Mouse (Mus musculus): ENCODE measurements around the gene Cdc42se1. TPM values are rescaled to one million over a fixed set of nuclear protein-coding genes. Genes with fewer than 3 reads are reported as not detected.

The Cdc42se1 gene
- polyA plus RNA-seq, 1 experiment = 6.8 TPM

DNA sequence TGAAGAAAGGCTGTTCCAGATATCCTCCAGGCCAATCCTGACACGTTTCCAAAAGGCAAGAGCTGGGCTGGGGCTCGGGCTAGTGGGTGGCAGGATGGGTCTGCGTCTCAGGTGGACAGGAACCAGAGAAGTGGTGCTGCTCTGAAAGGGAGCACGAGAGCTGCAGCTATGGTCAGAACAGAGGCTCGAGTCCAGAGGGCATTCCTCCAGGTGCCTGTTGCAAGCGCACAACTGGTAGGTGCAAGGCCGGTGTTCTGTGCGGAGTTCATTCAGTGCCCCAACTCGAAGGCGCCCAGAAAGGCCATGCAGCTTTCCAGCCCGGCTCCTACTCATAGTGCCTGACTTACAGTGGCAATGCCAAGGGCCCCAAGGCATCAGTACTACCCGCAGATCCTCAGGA is 11.4 kb downstream of the Cdc42se1 start:
- no peak overlapping the region for H3K4me3 ChIP-seq (replicated peaks)
- TF ChIP-seq TAL1 (IDR thresholded peaks at IDR 0.05; ENCODE audit: low read length) (no peak), GATA1 (IDR thresholded peaks at IDR 0.05; ENCODE audit: low read length) (no peak)
- H3K27me3 ChIP-seq (ENCODE audit: control insufficient read depth) = peaks cover 3% of the 10 kb centered on the region
- peaks cover 3% of the 10 kb centered on the region for H3K4me1 ChIP-seq (ENCODE audit: control insufficient read depth)
- peaks cover 35% of the 10 kb centered on the region for H3K36me3 ChIP-seq (ENCODE audit: control insufficient read depth)
- no peaks in the 10 kb centered on the region for H3K9me3 ChIP-seq (ENCODE audit: control insufficient read depth, low read length)

DNA sequence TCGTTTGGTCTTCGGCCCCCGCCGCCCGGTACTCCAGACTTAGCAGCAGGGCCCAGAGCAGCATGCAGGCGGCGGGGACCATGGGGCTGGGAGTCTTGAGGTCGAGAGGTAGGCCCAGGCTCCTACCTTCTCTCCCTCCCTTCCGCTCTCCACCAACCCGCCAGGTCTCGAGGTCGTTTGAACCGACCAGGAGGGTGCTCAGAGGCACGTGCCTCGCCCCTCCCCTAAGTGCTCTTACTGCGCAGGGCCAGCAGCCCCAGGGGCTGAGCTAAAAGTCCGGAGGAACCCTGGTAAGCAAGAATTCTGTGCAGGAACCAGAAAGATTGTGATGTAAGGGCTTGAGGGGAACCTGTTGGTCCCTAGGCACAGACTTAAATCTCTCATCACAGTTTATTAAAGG is 12.4 kb downstream of the Cdc42se1 start:
- Histone ChIP-seq H3K36me3 (ENCODE audit: control insufficient read depth) (peaks cover 26% of the 10 kb centered on the region), H3K4me1 (ENCODE audit: control insufficient read depth) (peaks cover 3% of the 10 kb centered on the region), H3K27me3 (ENCODE audit: control insufficient read depth) (peaks cover 3% of the 10 kb centered on the region), H3K9me3 (ENCODE audit: control insufficient read depth, low read length) (no peaks in the 10 kb centered on the region), H3K4me3 (replicated peaks) (no peak overlapping the region)
- no peak for TF ChIP-seq GATA1 (IDR thresholded peaks at IDR 0.05; ENCODE audit: low read length)
- TF ChIP-seq TAL1 (IDR thresholded peaks at IDR 0.05; ENCODE audit: low read length) = no peak

DNA sequence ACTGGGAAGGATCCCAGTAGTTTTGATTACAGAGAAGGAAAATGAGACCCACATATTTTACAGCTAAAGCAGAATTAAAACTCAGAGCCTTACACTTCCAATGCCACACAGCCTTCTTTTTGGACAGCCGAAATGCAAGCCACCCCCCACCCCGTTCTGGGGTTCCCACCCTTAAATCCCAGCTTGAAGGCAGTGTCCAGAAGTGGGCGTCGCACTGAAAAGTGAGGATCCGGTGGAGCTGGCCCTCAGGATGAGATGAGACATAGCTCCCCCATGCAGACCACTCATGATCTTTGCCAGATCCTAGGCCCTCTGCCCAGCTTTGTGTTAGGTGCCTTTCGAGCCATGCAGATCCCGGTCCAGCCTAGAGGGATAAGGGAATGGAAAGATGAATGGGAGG is 13.0 kb downstream of the Cdc42se1 start, which contains the start of gene Gm128:
TSS of gene Gm128 (minus strand) at position 101 of the 400 bp plus-strand sequence.
- no peaks in the 10 kb centered on the region for H3K9me3 ChIP-seq (ENCODE audit: control insufficient read depth, low read length)
- peaks cover 3% of the 10 kb centered on the region for H3K27me3 ChIP-seq (ENCODE audit: control insufficient read depth)
- peaks cover 5% of the 10 kb centered on the region for H3K4me1 ChIP-seq (ENCODE audit: control insufficient read depth)
- H3K36me3 ChIP-seq (ENCODE audit: control insufficient read depth) = peaks cover 20% of the 10 kb centered on the region
- H3K4me3 ChIP-seq (replicated peaks) = no peak within 1 kb of the TSS
- no peak for TF ChIP-seq TAL1 (IDR thresholded peaks at IDR 0.05; ENCODE audit: low read length)
- no peak for TF ChIP-seq GATA1 (IDR thresholded peaks at IDR 0.05; ENCODE audit: low read length)

DNA sequence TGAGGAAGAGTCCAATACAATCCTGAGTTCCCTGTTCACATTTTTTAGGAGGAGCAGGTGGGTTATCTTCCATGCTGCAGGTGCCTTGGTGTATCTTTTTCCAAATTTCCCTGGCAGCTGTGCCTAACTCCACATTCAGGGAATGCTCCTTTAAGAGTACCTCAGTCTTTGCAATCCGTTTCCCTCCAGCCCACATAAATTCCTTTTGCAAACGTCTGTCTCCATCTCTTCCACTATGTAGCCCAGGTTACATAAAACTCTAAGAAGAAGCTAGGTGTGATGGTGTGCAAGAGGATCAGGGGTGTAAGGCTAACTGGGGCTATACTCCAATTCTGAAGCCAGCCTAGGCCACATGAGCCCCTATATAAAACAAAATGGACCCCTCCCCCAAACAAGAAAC is 14.6 kb downstream of the Cdc42se1 start:
- Histone ChIP-seq H3K4me1 (ENCODE audit: control insufficient read depth) (peaks cover 15% of the 10 kb centered on the region), H3K36me3 (ENCODE audit: control insufficient read depth) (peaks cover 5% of the 10 kb centered on the region)

DNA sequence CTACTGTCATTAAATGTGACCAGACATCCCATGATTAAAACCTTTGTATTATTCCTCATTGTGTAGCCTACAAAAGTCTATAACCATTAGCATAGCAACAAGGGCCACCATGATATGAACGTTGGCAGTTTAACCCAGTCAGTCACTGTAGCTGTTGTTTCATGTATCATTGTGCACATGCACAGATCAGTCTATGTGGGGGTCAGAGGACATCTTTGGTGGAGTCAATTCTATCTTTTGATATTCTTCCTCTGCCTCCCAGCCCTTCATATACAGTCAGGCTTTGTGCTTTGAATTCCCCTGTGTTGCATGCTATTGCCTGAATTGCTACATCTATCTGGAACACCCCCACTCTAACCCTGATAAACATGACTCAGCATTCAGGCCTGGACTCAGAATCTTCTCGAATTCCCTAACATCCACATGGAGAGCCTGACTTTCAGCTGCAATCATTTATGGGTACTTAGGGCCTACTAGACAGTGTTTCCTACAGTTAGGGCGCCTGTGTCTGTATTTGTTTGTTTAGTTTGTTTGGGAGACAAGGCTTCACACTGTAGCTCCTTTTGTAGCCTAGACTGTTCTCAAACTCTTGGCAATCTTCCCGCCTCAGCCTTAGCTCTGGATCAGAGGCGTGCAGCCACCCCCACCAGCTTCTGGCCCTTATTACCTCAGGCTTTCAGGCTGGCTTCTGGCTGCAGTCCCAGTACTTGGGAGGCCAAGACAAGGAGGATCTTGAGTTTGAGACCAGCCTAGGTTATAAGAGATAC is 18.1 kb downstream of the Cdc42se1 start:
- Histone ChIP-seq H3K9me3 (ENCODE audit: control insufficient read depth, low read length) (no peaks in the 10 kb centered on the region), H3K27me3 (ENCODE audit: control insufficient read depth) (no peaks in the 10 kb centered on the region), H3K4me3 (replicated peaks) (no peak overlapping the region), H3K4me1 (ENCODE audit: control insufficient read depth) (peaks cover 18% of the 10 kb centered on the region), H3K36me3 (ENCODE audit: control insufficient read depth) (no peaks in the 10 kb centered on the region; the same call in 1 of the 2 replicates)
- no peak for TF ChIP-seq TAL1 (IDR thresholded peaks at IDR 0.05; ENCODE audit: low read length)
- no peak for TF ChIP-seq GATA1 (IDR thresholded peaks at IDR 0.05; ENCODE audit: low read length)

More for the DNA sequence above, 14.6 kb downstream of the Cdc42se1 start:
- Histone ChIP-seq H3K4me3 (replicated peaks) (no peak overlapping the region), H3K27me3 (ENCODE audit: control insufficient read depth) (peaks cover 3% of the 10 kb centered on the region), H3K9me3 (ENCODE audit: control insufficient read depth, low read length) (no peaks in the 10 kb centered on the region)
- no peak for TF ChIP-seq GATA1 (IDR thresholded peaks at IDR 0.05; ENCODE audit: low read length)

DNA sequence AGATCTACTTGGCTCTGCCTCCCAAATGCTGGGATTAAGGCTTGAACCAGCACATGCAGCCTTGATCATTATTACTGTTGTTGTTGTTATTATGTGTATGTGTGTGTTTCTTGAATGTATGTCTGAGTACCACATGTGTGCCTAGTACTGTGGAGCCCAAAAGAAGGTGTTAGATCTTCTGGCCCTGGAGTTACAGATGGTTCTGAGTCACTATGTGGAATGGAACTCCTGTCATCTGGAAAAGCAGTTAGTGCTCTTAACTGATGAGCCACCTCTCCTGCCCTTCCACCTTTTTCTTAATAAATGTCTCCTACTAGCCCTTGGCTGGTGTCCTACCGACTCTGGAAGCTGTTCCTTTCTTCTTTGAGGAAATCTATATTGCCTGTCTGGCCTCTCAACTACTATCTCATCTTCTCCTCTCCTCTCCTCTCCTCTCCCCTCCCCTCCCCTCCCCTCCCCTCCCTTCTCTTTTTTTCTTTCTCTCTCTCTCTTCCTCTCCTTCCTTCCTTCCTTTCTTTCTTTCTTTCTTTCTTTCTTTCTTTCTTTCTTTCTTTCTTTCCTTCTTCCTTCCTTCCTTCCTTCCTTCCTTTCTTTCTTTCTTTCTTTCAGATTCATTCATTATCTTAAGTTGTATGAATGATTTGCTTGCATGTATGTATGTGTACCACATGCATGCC is 19.3 kb downstream of the Cdc42se1 start:
- TF ChIP-seq TAL1 (IDR thresholded peaks at IDR 0.05; ENCODE audit: low read length) (no peak), GATA1 (IDR thresholded peaks at IDR 0.05; ENCODE audit: low read length) (no peak)
- H3K9me3 ChIP-seq (ENCODE audit: control insufficient read depth, low read length) = no peaks in the 10 kb centered on the region
- peaks cover 1% of the 10 kb centered on the region for H3K36me3 ChIP-seq (ENCODE audit: control insufficient read depth)
- H3K4me3 ChIP-seq (replicated peaks) = no peak overlapping the region
- no peaks in the 10 kb centered on the region for H3K27me3 ChIP-seq (ENCODE audit: control insufficient read depth)
- peaks cover 18% of the 10 kb centered on the region for H3K4me1 ChIP-seq (ENCODE audit: control insufficient read depth)

DNA sequence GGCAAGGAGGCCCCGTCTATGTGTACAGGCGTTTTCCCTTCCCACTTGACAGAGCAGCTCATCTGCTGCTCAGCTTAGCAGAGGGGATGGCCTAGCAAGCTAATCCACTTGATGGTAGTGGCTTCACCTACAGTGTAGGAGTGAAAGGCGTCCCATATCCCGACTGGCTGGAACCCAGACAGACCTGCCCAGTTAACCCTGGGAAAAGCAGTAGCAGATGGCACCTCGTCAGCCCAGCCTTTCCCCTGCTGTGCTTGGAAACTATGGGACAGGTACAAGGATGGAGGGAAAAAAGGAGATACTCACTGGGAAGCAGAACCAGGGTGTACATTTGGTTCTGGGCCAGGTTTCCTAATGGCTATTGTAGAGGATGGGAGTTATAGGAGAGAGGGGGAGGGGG is 21.8 kb downstream of the Cdc42se1 start:
- Histone ChIP-seq H3K4me3 (replicated peaks) (no peak overlapping the region), H3K36me3 (ENCODE audit: control insufficient read depth) (peaks cover 20% of the 10 kb centered on the region), H3K27me3 (ENCODE audit: control insufficient read depth) (no peaks in the 10 kb centered on the region), H3K4me1 (ENCODE audit: control insufficient read depth) (peaks cover 18% of the 10 kb centered on the region), H3K9me3 (ENCODE audit: control insufficient read depth, low read length) (no peaks in the 10 kb centered on the region)
- TF ChIP-seq TAL1 (IDR thresholded peaks at IDR 0.05; ENCODE audit: low read length) = no peak
- no peak for TF ChIP-seq GATA1 (IDR thresholded peaks at IDR 0.05; ENCODE audit: low read length)

DNA sequence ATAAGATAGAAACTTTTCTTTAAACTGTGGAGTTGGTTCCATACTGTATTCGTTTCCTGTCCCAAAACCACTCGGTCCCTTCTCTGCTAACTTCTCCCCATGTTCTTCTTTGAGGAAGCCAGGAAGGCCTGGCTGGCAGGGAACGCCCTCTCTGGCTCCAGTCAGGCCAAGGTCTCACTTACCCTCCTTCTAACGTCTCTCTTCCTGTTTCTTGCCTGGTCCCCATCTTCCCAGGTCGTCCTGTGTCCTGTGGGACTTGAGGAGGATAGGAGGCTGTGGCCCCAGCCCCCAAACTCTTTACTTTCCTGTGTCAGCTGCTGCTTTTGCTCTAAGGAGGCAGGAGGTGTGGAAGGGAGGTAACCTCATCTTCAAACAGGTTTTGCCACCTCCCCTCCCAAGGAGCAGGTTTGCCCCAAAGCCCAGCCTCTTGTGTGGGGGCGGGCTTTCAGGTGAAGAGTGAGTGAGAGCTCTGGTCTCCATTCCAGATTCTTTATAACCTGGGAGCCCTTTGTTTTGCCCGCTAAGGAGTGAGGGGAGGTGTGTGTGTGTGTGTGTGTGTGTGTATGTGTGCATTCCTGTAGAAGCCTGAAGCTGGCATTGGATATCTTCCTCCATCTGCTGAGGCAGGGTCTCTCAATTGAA is 22.4 kb downstream of the Cdc42se1 start, which contains the start of gene Bnipl:
TSS of gene Bnipl (minus strand) at position 411 of the 642 bp plus-strand sequence.
- TF ChIP-seq GATA1 (IDR thresholded peaks at IDR 0.05; ENCODE audit: low read length) (no peak), TAL1 (IDR thresholded peaks at IDR 0.05; ENCODE audit: low read length) (no peak)
- Histone ChIP-seq H3K36me3 (ENCODE audit: control insufficient read depth) (peaks cover 23% of the 10 kb centered on the region), H3K9me3 (ENCODE audit: control insufficient read depth, low read length) (no peaks in the 10 kb centered on the region), H3K27me3 (ENCODE audit: control insufficient read depth) (no peaks in the 10 kb centered on the region), H3K4me3 (replicated peaks) (no peak within 1 kb of the TSS), H3K4me1 (ENCODE audit: control insufficient read depth) (peaks cover 18% of the 10 kb centered on the region)

DNA sequence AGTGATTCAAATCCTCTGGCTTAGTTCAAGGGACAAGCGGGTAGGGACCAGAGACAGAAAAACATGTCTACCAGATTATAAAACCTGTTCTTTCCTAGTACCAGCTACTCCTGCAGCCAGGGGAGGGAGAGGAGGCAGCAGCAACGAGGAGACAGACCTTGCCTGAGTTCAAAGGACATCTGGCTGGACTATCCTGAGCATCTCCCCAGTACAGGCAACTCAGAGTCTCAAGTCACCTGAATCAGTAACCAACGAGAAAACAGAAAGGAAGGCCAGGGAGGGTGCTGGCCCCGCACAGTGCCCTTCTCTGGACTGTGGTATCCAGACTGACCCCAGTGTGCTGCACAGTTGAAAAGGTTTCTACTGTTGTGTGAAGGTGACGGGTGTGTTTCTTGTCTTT is 28.4 kb downstream of the Cdc42se1 start:
- TF ChIP-seq GATA1 (IDR thresholded peaks at IDR 0.05; ENCODE audit: low read length) = no peak
- no peak for TF ChIP-seq TAL1 (IDR thresholded peaks at IDR 0.05; ENCODE audit: low read length)
- H3K4me3 ChIP-seq (replicated peaks) = no peak overlapping the region
- no peaks in the 10 kb centered on the region for H3K4me1 ChIP-seq (ENCODE audit: control insufficient read depth)
- peaks cover 64% of the 10 kb centered on the region for H3K36me3 ChIP-seq (ENCODE audit: control insufficient read depth)
- no peaks in the 10 kb centered on the region for H3K9me3 ChIP-seq (ENCODE audit: control insufficient read depth, low read length)
- H3K27me3 ChIP-seq (ENCODE audit: control insufficient read depth) = no peaks in the 10 kb centered on the region

Measured in erythroblast, embryonic 14.5 days (primary cell).